Mouse (Mus musculus) heart, adult 9 months (tissue): Measurements from ENCODE around the gene Pofut2.

Experiments
- DNase-seq, 2 experiments: peaks; one replicate each; pipeline ENCODE4 v3.0.0; 2022; ENCODE audit warnings: low spot score in 2 of 2

The Pofut2 gene

DNA sequence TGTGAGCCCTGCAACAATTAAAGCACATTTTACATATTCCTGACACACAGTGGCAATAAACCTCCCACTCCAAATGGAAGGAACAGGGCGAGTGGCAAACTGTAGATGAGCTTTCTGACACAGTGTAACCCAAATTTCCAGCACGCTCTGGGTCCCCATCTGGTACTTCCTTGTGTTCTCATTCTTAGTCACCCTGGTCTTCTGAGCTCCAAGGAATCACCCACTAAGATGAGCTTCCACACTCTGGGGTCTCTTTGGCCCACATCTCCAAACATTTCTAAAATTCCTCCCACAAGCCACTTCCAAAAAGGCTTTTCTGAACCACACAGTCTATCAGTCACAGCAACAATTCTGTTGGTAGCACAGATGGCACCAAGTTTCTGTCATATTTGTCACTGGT, 56.7 kb downstream of the Pofut2 start:
- DNase-seq, result no peak
